Mouse (Mus musculus): ENCODE measurements at regions not wholly inside any gene's neighbourhood (a gene's known extent, or its start where the extent isn't known, plus 50 kb on each side); places are given as distances from the start of the nearest gene placed in this dataset.

- H3K9ac ChIP-seq (ENCODE audit: low read depth, poor library complexity, severe bottlenecking), result no peak overlapping the region
- H3K27ac ChIP-seq (ENCODE audit: insufficient read depth, low read length), result no peak overlapping the region
- no peaks in the 10 kb centered on the region for H3K9me3 ChIP-seq (replicated peaks; ENCODE audit: control insufficient read depth, insufficient read depth, low read length, poor library complexity, severe bottlenecking)
- H3K36me3 ChIP-seq (ENCODE audit: control insufficient read depth, insufficient read depth, low read length, poor library complexity, severe bottlenecking), result no peaks in the 10 kb centered on the region
- TF ChIP-seq POLR2A (IDR thresholded peaks at IDR 0.05; ENCODE audit: insufficient read depth, low read length) (no peak), CTCF (IDR thresholded peaks at IDR 0.05; ENCODE audit: low read depth, low read length) (no peak), EP300 (IDR thresholded peaks at IDR 0.05; ENCODE audit: insufficient read depth, low read depth, low read length) (no peak)
- no peaks in the 10 kb centered on the region for H3K27me3 ChIP-seq (ENCODE audit: control insufficient read depth, insufficient read depth, low read length, poor library complexity, severe bottlenecking)
- H3K4me1 ChIP-seq (ENCODE audit: control insufficient read depth, insufficient read depth, low read length), result no peaks in the 10 kb centered on the region
- no peak overlapping the region for H3K4me3 ChIP-seq (ENCODE audit: low read depth, low read length)
These were observed 137.1 kb upstream of the Marcks start for GRCm38 (mm10) chr10:37275857-37276256.

- TF ChIP-seq EP300 (IDR thresholded peaks at IDR 0.05; ENCODE audit: insufficient read depth, low read depth, low read length), result no peak
- TF ChIP-seq POLR2A (IDR thresholded peaks at IDR 0.05; ENCODE audit: insufficient read depth, low read length), result no peak
- Histone ChIP-seq H3K9me3 (replicated peaks; ENCODE audit: control insufficient read depth, insufficient read depth, low read length, poor library complexity, severe bottlenecking) (no peaks in the 10 kb centered on the region), H3K4me3 (ENCODE audit: low read depth, low read length) (no peak overlapping the region)
These were observed 136.6 kb upstream of the Marcks start for GRCm38 (mm10) chr10:37275271-37275670.

GRCm38 (mm10) chr10:37271967-37272366 is 133.2 kb upstream of the Marcks start:
- Histone ChIP-seq H3K27ac (ENCODE audit: insufficient read depth, low read length) (no peak overlapping the region), H3K4me3 (ENCODE audit: low read depth, low read length) (no peak overlapping the region), H3K36me3 (ENCODE audit: control insufficient read depth, insufficient read depth, low read length, poor library complexity, severe bottlenecking) (no peaks in the 10 kb centered on the region), H3K9ac (ENCODE audit: low read depth, poor library complexity, severe bottlenecking) (no peak overlapping the region), H3K4me1 (ENCODE audit: control insufficient read depth, insufficient read depth, low read length) (peaks cover under 1% of the 10 kb centered on the region), H3K27me3 (ENCODE audit: control insufficient read depth, insufficient read depth, low read length, poor library complexity, severe bottlenecking) (no peaks in the 10 kb centered on the region), H3K9me3 (replicated peaks; ENCODE audit: control insufficient read depth, insufficient read depth, low read length, poor library complexity, severe bottlenecking) (no peaks in the 10 kb centered on the region)
- TF ChIP-seq POLR2A (IDR thresholded peaks at IDR 0.05; ENCODE audit: insufficient read depth, low read length), result no peak
- TF ChIP-seq EP300 (IDR thresholded peaks at IDR 0.05; ENCODE audit: insufficient read depth, low read depth, low read length), result no peak
- TF ChIP-seq CTCF (IDR thresholded peaks at IDR 0.05; ENCODE audit: low read depth, low read length), result no peak

More at GRCm38 (mm10) chr10:37275271-37275670, 136.6 kb upstream of the Marcks start:
- no peaks in the 10 kb centered on the region for H3K4me1 ChIP-seq (ENCODE audit: control insufficient read depth, insufficient read depth, low read length)
- H3K27me3 ChIP-seq (ENCODE audit: control insufficient read depth, insufficient read depth, low read length, poor library complexity, severe bottlenecking), result no peaks in the 10 kb centered on the region
- no peak overlapping the region for H3K27ac ChIP-seq (ENCODE audit: insufficient read depth, low read length)
- no peaks in the 10 kb centered on the region for H3K36me3 ChIP-seq (ENCODE audit: control insufficient read depth, insufficient read depth, low read length, poor library complexity, severe bottlenecking)
- no peak overlapping the region for H3K9ac ChIP-seq (ENCODE audit: low read depth, poor library complexity, severe bottlenecking)

GRCm38 (mm10) chr10:37270236-37271000 is 131.7 kb upstream of the Marcks start:
- Histone ChIP-seq H3K27me3 (ENCODE audit: control insufficient read depth, insufficient read depth, low read length, poor library complexity, severe bottlenecking) (no peaks in the 10 kb centered on the region), H3K4me3 (ENCODE audit: low read depth, low read length) (no peak overlapping the region), H3K36me3 (ENCODE audit: control insufficient read depth, insufficient read depth, low read length, poor library complexity, severe bottlenecking) (no peaks in the 10 kb centered on the region), H3K27ac (ENCODE audit: insufficient read depth, low read length) (no peak overlapping the region), H3K9ac (ENCODE audit: low read depth, poor library complexity, severe bottlenecking) (no peak overlapping the region), H3K4me1 (ENCODE audit: control insufficient read depth, insufficient read depth, low read length) (peaks cover 3% of the 10 kb centered on the region), H3K9me3 (replicated peaks; ENCODE audit: control insufficient read depth, insufficient read depth, low read length, poor library complexity, severe bottlenecking) (no peaks in the 10 kb centered on the region)
- TF ChIP-seq CTCF (IDR thresholded peaks at IDR 0.05; ENCODE audit: low read depth, low read length), result no peak
- TF ChIP-seq POLR2A (IDR thresholded peaks at IDR 0.05; ENCODE audit: insufficient read depth, low read length), result no peak
- TF ChIP-seq EP300 (IDR thresholded peaks at IDR 0.05; ENCODE audit: insufficient read depth, low read depth, low read length), result no peak

- Histone ChIP-seq H3K27me3 (ENCODE audit: control insufficient read depth, insufficient read depth, low read length, poor library complexity, severe bottlenecking) (no peaks in the 10 kb centered on the region), H3K4me3 (ENCODE audit: low read depth, low read length) (no peak overlapping the region), H3K27ac (ENCODE audit: insufficient read depth, low read length) (no peak overlapping the region), H3K36me3 (ENCODE audit: control insufficient read depth, insufficient read depth, low read length, poor library complexity, severe bottlenecking) (no peaks in the 10 kb centered on the region), H3K9me3 (replicated peaks; ENCODE audit: control insufficient read depth, insufficient read depth, low read length, poor library complexity, severe bottlenecking) (no peaks in the 10 kb centered on the region), H3K4me1 (ENCODE audit: control insufficient read depth, insufficient read depth, low read length) (peaks cover 3% of the 10 kb centered on the region), H3K9ac (ENCODE audit: low read depth, poor library complexity, severe bottlenecking) (no peak overlapping the region)
- TF ChIP-seq POLR2A (IDR thresholded peaks at IDR 0.05; ENCODE audit: insufficient read depth, low read length), result no peak
These were observed 128.2 kb upstream of the Marcks start for GRCm38 (mm10) chr10:37266909-37267308.

- TF ChIP-seq POLR2A (IDR thresholded peaks at IDR 0.05; ENCODE audit: insufficient read depth, low read length) (no peak), EP300 (IDR thresholded peaks at IDR 0.05; ENCODE audit: insufficient read depth, low read depth, low read length) (no peak), CTCF (IDR thresholded peaks at IDR 0.05; ENCODE audit: low read depth, low read length) (no peak)
- no peak overlapping the region for H3K4me3 ChIP-seq (ENCODE audit: low read depth, low read length)
- H3K9ac ChIP-seq (ENCODE audit: low read depth, poor library complexity, severe bottlenecking), result no peak overlapping the region
- H3K9me3 ChIP-seq (replicated peaks; ENCODE audit: control insufficient read depth, insufficient read depth, low read length, poor library complexity, severe bottlenecking), result no peaks in the 10 kb centered on the region
- H3K4me1 ChIP-seq (ENCODE audit: control insufficient read depth, insufficient read depth, low read length), result no peaks in the 10 kb centered on the region
- H3K36me3 ChIP-seq (ENCODE audit: control insufficient read depth, insufficient read depth, low read length, poor library complexity, severe bottlenecking), result no peaks in the 10 kb centered on the region
- no peaks in the 10 kb centered on the region for H3K27me3 ChIP-seq (ENCODE audit: control insufficient read depth, insufficient read depth, low read length, poor library complexity, severe bottlenecking)
- no peak overlapping the region for H3K27ac ChIP-seq (ENCODE audit: insufficient read depth, low read length)
These were observed 122.2 kb upstream of the Marcks start for GRCm38 (mm10) chr10:37260791-37261488.

Data from ES-Bruce4 (cell line).